30 mouse cellular contexts compared by ENCODE assay signal in genomic region chr16:74244452-74244851, GRCm38 (mm10).
A peak's percentile ranks its signal among the peaks of the same experiment; 100 is the strongest.
DNase-seq lines count a peak whose midpoint lies in the region; ATAC-seq and TF ChIP-seq lines count a peak whose summit lies in the region.
"Had no signal": no experiment of that assay in that cellular context is flagged by ENCODE, and none has a peak within 500 bp of the region (broad histone marks: within the 10 kb centered on the region; RNA-seq: fewer than 3 reads in every experiment).

No protein-coding gene starts in this region.

- H3K27me3 ChIP-seq in hindbrain, embryonic 12.5 days = no peaks in the 10 kb centered on the region
- H3K27me3 ChIP-seq in hindbrain, postnatal 0 days (ENCODE audit: insufficient read depth, low read length) = no peaks in the 10 kb centered on the region
- H3K27me3 ChIP-seq in midbrain, embryonic 13.5 days = no peaks in the 10 kb centered on the region
- no peaks in the 10 kb centered on the region for H3K27me3 ChIP-seq in midbrain, embryonic 10.5 days (ENCODE audit: low read depth, poor library complexity, severe bottlenecking)
- H3K27me3 ChIP-seq in midbrain, embryonic 14.5 days (ENCODE audit: control insufficient read depth, insufficient read depth, low read length) = no peaks in the 10 kb centered on the region
- H3K27me3 ChIP-seq: CH12.LX; embryonic facial prominence, embryonic 13.5 days; forebrain, embryonic 12.5 days; forebrain, embryonic 15.5 days; heart, embryonic 12.5 days; heart, embryonic 15.5 days had no signal

- 79% methylated on average over 5 of the region's 5 CpGs for WGBS in hindbrain, embryonic 12.5 days
- WGBS in hindbrain, postnatal 0 days = 81% methylated on average over 5 of the region's 5 CpGs
- 66% methylated on average over 5 of the region's 5 CpGs for WGBS in midbrain, embryonic 13.5 days
- 92% methylated on average over 5 of the region's 5 CpGs for WGBS in midbrain, embryonic 10.5 days
- WGBS in midbrain, embryonic 14.5 days = 57% methylated on average over 5 of the region's 5 CpGs

- no peak overlapping the region for H3K4me3 ChIP-seq in hindbrain, embryonic 12.5 days
- H3K4me3 ChIP-seq in hindbrain, postnatal 0 days (ENCODE audit: low read length) = no peak overlapping the region
- no peak overlapping the region for H3K4me3 ChIP-seq in midbrain, embryonic 13.5 days (replicated peaks)
- H3K4me3 ChIP-seq in midbrain, embryonic 10.5 days = no peak overlapping the region
- H3K4me3 ChIP-seq in midbrain, embryonic 14.5 days (replicated peaks; ENCODE audit: low read depth, low read length) = no peak overlapping the region
- H3K4me3 ChIP-seq: embryonic facial prominence, embryonic 10.5 days; embryonic facial prominence, embryonic 13.5 days; erythroblast, embryonic 14.5 days; forebrain, embryonic 12.5 days; forebrain, embryonic 15.5 days; heart, embryonic 12.5 days; heart, embryonic 15.5 days; hindbrain, embryonic 10.5 days had no signal

- H3K9me3 ChIP-seq in hindbrain, embryonic 12.5 days (replicated peaks) = no peaks in the 10 kb centered on the region
- H3K9me3 ChIP-seq in hindbrain, postnatal 0 days (ENCODE audit: low read length) = no peaks in the 10 kb centered on the region
- H3K9me3 ChIP-seq in midbrain, embryonic 13.5 days = no peaks in the 10 kb centered on the region
- no peaks in the 10 kb centered on the region for H3K9me3 ChIP-seq in midbrain, embryonic 10.5 days (replicated peaks)
- H3K9me3 ChIP-seq in midbrain, embryonic 14.5 days (ENCODE audit: control insufficient read depth, low read length) = no peaks in the 10 kb centered on the region
- H3K9me3 ChIP-seq: embryonic facial prominence, embryonic 10.5 days; embryonic facial prominence, embryonic 13.5 days; forebrain, embryonic 12.5 days; forebrain, embryonic 15.5 days; G1E; heart, embryonic 12.5 days; heart, embryonic 15.5 days; hindbrain, embryonic 10.5 days had no signal

- ATAC-seq in hindbrain, embryonic 12.5 days (ENCODE audit: low FRiP score) = no peak
- no peak for ATAC-seq in hindbrain, postnatal 0 days
- ATAC-seq in midbrain, embryonic 13.5 days = peak; percentile 77
- ATAC-seq in midbrain, embryonic 14.5 days (ENCODE audit: low FRiP score, low TSS enrichment) = peak; percentile 67; the same call in 1 of the 2 replicates
- ATAC-seq: forebrain, embryonic 15.5 days; hindbrain, embryonic 16.5 days had no signal

- no peaks in the 10 kb centered on the region for H3K36me3 ChIP-seq in hindbrain, embryonic 12.5 days
- no peaks in the 10 kb centered on the region for H3K36me3 ChIP-seq in hindbrain, postnatal 0 days (ENCODE audit: insufficient read depth, low read length)
- no peaks in the 10 kb centered on the region for H3K36me3 ChIP-seq in midbrain, embryonic 13.5 days
- H3K36me3 ChIP-seq in midbrain, embryonic 10.5 days = no peaks in the 10 kb centered on the region
- no peaks in the 10 kb centered on the region for H3K36me3 ChIP-seq in midbrain, embryonic 14.5 days (ENCODE audit: control insufficient read depth, insufficient read depth, low read length)
- H3K36me3 ChIP-seq: embryonic facial prominence, embryonic 10.5 days; embryonic facial prominence, embryonic 13.5 days; forebrain, embryonic 12.5 days; forebrain, embryonic 15.5 days; G1E; heart, embryonic 12.5 days; heart, embryonic 15.5 days; hindbrain, embryonic 10.5 days had no signal

- TF ChIP-seq CTCF in hindbrain, postnatal 0 days (IDR thresholded peaks at IDR 0.05; ENCODE audit: low read depth) = no peak

- H3K9ac ChIP-seq in hindbrain, embryonic 12.5 days = no peak overlapping the region
- H3K9ac ChIP-seq in hindbrain, postnatal 0 days (replicated peaks; ENCODE audit: low read length) = no peak overlapping the region
- H3K9ac ChIP-seq in midbrain, embryonic 13.5 days (replicated peaks) = no peak overlapping the region
- no peak overlapping the region for H3K9ac ChIP-seq in midbrain, embryonic 14.5 days (replicated peaks; ENCODE audit: low read length)
- H3K9ac ChIP-seq: embryonic facial prominence, embryonic 13.5 days; forebrain, embryonic 12.5 days; forebrain, embryonic 15.5 days; heart, embryonic 12.5 days; heart, embryonic 15.5 days had no signal

- H3K4me2 ChIP-seq in hindbrain, embryonic 12.5 days (replicated peaks) = no peak overlapping the region
- no peak overlapping the region for H3K4me2 ChIP-seq in hindbrain, postnatal 0 days (ENCODE audit: low read depth, low read length)
- H3K4me2 ChIP-seq in midbrain, embryonic 13.5 days (replicated peaks) = no peak overlapping the region
- H3K4me2 ChIP-seq in midbrain, embryonic 14.5 days (ENCODE audit: low read length) = no peak overlapping the region
- H3K4me2 ChIP-seq: embryonic facial prominence, embryonic 13.5 days; forebrain, embryonic 12.5 days; forebrain, embryonic 15.5 days; heart, embryonic 12.5 days; heart, embryonic 15.5 days had no signal

- DNase-seq in hindbrain, postnatal 0 days (ENCODE audit: low spot score) = no peak
- no peak for DNase-seq in midbrain, embryonic 10.5 days (ENCODE audit: low spot score)
- DNase-seq in Muller cell, postnatal 12 days (ENCODE audit: inconsistent ontology term) = peak; percentile 32
- DNase-seq in midbrain, embryonic 14.5 days = peak; percentile 70
- no peak for DNase-seq in layer of hippocampus, postnatal 14 days (ENCODE audit: low spot score in 2 of 2)
- DNase-seq: adrenal gland, adult 2 months; adrenal gland, postnatal 14 days; B cell, adult 2 months; cerebellum, adult 11-12 months; cerebellum, adult 8-10 months; cerebellum, postnatal 10 days; cerebellum, postnatal 36 days; embryo, embryonic 11 days; gastrocnemius, postnatal 25 days; heart, adult 18-20 months; heart, postnatal 10 days; heart, postnatal 36 days had no signal

- 0 out of 2 replicates have a peak overlapping the region, but pooled peaks have one; percentile 30 for H3K27ac ChIP-seq in hindbrain, embryonic 12.5 days
- no peak overlapping the region for H3K27ac ChIP-seq in hindbrain, postnatal 0 days
- H3K27ac ChIP-seq in midbrain, embryonic 13.5 days = peak overlapping the region; percentile 65; the same call in 1 of the 2 replicates
- H3K27ac ChIP-seq in midbrain, embryonic 10.5 days (replicated peaks) = no peak overlapping the region
- peak overlapping the region; percentile 60 for H3K27ac ChIP-seq in midbrain, embryonic 14.5 days (replicated peaks; ENCODE audit: low read depth, low read length)
- H3K27ac ChIP-seq: embryonic facial prominence, embryonic 10.5 days; embryonic facial prominence, embryonic 13.5 days; forebrain, embryonic 12.5 days; forebrain, embryonic 15.5 days; heart, embryonic 15.5 days; hindbrain, embryonic 10.5 days had no signal

- no peaks in the 10 kb centered on the region for H3K4me1 ChIP-seq in hindbrain, embryonic 12.5 days
- H3K4me1 ChIP-seq in hindbrain, postnatal 0 days (ENCODE audit: insufficient read depth, low read length) = no peaks in the 10 kb centered on the region
- peaks cover 4% of the 10 kb centered on the region; the same call in 1 of the 2 replicates for H3K4me1 ChIP-seq in midbrain, embryonic 13.5 days (replicated peaks)
- no peaks in the 10 kb centered on the region for H3K4me1 ChIP-seq in midbrain, embryonic 10.5 days
- no peaks in the 10 kb centered on the region for H3K4me1 ChIP-seq in midbrain, embryonic 14.5 days (ENCODE audit: control insufficient read depth, insufficient read depth, low read length)
- H3K4me1 ChIP-seq: embryonic facial prominence, embryonic 10.5 days; embryonic facial prominence, embryonic 13.5 days; forebrain, embryonic 12.5 days; forebrain, embryonic 15.5 days; heart, embryonic 12.5 days; heart, embryonic 15.5 days; hindbrain, embryonic 10.5 days had no signal

Comparison
In these comparisons a context has a peak if more than half of its experiments do, and no peak if none do; other contexts are left out.
1. H3K27ac ChIP-seq: peak in hindbrain, embryonic 12.5 days (single experiment), midbrain, embryonic 13.5 days (single experiment) and midbrain, embryonic 14.5 days (single experiment); none in hindbrain, postnatal 0 days (single experiment) and midbrain, embryonic 10.5 days (single experiment).
2. DNase-seq: peak in Muller cell, postnatal 12 days (single experiment) and midbrain, embryonic 14.5 days (single experiment); none in hindbrain, postnatal 0 days (single experiment), midbrain, embryonic 10.5 days (single experiment) and layer of hippocampus, postnatal 14 days (0 of 2).
3. ATAC-seq: peak in midbrain, embryonic 13.5 days (single experiment) and midbrain, embryonic 14.5 days (single experiment); none in hindbrain, embryonic 12.5 days (single experiment) and hindbrain, postnatal 0 days (single experiment).